Mouse (Mus musculus) A20 (cell line): ENCODE measurements at regions not wholly inside any gene's neighbourhood (a gene's known extent, or its start where the extent isn't known, plus 50 kb on each side); places are given as distances from the start of the nearest gene placed in this dataset.
"Not testable (repeated sequence)": the region's sequence is repeated elsewhere in the genome, so short reads cannot be mapped to it uniquely, and the experiment has no call there.

Experiments
- DNase-seq: peaks from one replicate; pipeline ENCODE4 v3.0.0-alpha.2; 2011; ENCODE audit warnings: low read depth, low spot score

GRCm38 (mm10) chr17:50346451-50347192, 53.2 kb upstream of the Dazl start:
- no peak for DNase-seq

DNA sequence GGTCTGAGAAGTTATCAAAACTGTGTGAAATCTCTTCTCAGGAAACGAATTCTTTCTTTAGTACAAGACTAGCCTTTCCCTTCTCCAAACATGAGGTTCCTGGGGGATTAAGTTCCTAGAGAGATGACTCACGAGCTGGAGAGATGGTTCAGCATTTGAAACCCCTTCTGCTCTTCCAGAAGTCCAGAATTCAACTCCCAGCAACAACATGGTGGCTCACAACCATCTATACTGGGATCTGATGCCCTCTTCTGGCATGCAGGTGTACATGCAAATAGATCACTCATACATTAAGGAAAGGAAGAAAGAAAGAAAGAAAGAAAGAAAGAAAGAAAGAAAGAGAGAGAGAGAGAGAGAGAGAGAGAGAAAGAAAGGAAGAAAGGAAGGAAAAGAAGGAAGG, 60.4 kb upstream of the Dazl start:
- DNase-seq, result not testable (repeated sequence)

- no peak for DNase-seq
These were observed 60.9 kb upstream of the Dazl start for GRCm38 (mm10) chr17:50354357-50354756.

DNA sequence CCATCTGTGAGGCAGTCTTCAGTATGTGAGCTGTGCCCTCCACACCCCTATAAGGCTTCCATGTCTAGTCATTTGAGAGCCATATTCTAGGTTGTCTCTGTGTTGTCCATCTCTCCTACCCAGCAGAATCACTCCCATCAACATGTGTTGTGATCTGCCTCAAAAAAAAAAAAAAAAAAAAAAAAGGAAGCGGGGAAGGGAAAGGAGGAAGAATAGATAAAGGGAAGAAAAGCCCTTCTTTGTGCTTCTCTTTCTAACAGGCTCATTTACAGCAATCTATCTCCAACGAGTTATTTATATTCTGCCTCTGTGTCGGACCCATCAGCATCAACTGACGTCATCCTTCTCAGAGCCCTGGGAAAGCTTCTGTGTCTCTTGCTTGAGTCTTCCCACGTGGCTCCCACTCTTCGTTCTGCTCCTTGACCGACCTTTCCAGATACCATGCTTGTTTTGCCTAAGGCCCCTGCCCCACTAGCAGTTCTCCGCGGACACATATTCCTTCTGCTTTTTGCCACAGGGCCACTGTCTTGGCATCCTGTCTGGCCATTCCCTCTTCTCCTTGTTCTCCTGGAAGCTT, 68.3 kb upstream of the Dazl start:
- no peak for DNase-seq

DNA sequence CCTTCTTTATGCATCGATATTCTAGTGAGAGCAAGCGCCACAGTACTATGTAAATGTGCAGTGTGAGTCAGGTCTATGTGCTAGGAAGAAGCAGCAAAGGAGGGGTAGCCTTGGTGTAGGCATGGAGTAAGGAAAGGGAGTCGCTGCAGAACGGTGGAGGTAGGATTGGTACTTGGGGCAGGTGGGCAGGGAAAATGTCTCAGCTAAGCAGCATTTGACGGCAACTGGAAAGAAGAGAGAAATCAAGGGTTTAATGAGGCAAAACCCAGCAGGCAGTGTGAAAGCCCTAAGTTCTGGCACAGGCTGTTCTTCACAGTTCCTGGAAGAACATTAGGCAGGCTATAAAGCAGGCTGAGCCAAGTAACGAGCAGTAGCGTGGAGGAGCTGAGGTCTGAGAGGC, 72.0 kb upstream of the Dazl start:
- no peak for DNase-seq

- no peak for DNase-seq
These were observed 72.7 kb upstream of the Dazl start for GRCm38 (mm10) chr17:50366181-50366580.

- DNase-seq, result no peak
These were observed 75.9 kb upstream of the Dazl start for GRCm38 (mm10) chr17:50369216-50369875.

DNA sequence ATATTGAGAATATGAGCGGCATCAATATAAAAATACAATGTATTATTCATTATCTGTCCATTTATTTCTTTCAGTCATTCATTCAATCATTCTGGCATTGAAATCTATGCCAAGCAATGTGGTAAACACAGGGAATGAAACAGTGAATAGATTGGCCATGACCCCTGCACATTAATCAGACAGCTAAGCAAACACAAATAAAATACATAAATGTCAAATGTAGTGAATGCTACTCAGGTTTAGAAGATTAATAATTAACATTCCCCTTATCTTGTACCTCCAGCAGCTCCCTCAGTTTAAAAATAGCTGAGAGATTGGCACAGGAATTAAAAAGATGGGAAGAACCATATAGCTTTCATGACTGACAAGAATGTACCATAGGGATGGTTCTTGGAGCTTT, 77.0 kb upstream of the Dazl start:
- no peak for DNase-seq

DNA sequence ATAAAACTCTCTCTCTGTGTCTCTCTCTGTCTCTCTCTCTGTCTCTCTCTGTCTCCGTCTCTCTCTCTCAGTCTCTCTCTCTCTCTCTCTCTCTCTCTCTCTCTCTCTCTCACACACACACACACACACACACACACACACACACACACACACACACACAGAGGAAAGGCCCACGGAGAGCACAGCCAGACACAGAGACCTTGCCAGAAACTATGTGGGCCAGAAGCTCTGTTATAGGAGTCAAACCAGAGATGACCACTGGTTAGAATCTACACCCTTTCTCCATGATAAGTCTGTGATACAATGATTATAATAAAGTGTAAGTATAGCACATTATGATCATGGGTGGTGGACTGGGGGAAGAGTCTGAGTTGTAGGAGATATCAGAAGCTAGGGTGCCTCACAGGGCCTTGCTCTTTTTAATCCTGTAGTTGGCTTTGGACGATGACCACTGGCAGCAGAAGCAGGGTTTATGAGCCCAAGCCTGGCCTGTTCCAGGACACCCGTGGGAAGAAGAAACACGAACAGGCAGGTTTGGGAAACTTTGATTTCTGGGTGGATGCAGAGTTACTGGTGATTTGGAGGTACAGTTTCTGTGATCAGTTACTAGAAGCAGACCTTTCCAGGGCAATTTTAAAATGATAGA, 80.2 kb upstream of the Dazl start:
- DNase-seq, result no peak

- no peak for DNase-seq
These were observed 82.0 kb upstream of the Dazl start for GRCm38 (mm10) chr17:50375465-50375864.

DNA sequence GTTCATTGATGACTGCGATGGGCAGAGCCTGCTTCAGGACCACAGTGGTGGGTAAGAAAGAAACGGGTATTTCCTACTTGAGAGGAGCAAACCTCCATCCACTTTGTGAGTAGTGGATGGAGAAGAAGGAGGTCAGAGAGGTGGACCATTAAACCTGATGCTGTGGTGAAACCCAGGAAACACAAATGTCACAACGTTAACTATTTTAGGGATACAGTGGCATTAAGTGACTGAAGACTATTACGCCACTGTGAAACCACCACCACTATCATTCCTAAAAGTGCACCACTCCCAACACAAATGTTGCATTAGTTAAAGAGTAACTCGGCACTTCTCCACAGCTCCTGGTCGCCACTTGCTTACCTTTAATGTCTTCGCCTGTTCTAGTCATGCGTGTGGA, 83.3 kb upstream of the Dazl start:
- DNase-seq, result no peak

GRCm38 (mm10) chr17:50378141-50378727, 84.8 kb upstream of the Dazl start:
- DNase-seq, result no peak

DNA sequence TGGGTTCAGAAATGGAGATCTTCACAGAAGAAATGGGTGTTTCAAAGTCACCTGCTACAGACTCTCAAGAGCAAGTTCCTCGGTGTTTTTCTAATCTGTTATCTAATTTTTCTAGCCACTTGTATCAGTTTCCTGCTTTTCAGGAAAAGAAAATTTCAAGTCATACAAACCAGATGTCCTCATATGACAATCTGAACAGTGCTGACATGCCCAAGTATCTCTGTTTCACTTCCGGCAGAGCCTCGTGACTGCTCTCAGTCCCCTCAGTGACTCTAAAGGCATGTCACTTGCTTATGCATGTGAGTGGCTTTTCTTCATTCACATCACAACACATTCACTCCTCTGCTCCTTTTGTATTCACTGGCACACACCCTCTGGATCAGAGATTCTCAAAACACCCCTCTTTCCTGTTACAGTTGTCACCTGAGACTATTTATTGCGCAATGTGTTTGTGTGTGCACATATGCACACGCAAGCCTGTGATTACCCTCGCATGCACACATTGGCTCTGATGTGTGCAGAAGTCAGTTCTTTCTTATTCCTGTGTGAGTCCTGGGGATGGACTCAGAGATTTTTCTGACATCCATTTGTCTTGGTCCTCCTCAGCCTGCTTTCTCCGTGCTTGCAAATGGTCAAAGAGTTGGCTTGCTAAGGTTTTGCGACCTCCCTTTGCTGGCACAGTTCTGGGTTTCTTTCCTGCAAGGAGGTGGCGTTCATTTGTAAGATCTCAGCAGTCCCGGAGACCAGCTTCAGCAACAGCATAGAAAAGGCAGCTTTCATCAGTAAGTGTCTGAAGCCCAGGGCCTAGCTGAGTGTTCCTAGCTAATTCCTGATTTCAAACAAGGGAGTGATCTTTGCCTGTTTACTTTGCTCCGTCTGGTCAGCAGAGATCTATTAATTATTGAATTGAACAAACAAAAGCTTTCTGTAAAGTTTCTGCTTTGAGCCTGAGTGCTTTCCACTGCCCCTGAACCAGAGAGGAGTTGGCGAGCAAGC, 95.6 kb upstream of the Dazl start:
- no peak for DNase-seq

- DNase-seq, result no peak
These were observed 96.7 kb upstream of the Dazl start for GRCm38 (mm10) chr17:50390151-50390550.

GRCm38 (mm10) chr17:50391207-50391606, 97.8 kb upstream of the Dazl start:
- DNase-seq, result no peak

DNA sequence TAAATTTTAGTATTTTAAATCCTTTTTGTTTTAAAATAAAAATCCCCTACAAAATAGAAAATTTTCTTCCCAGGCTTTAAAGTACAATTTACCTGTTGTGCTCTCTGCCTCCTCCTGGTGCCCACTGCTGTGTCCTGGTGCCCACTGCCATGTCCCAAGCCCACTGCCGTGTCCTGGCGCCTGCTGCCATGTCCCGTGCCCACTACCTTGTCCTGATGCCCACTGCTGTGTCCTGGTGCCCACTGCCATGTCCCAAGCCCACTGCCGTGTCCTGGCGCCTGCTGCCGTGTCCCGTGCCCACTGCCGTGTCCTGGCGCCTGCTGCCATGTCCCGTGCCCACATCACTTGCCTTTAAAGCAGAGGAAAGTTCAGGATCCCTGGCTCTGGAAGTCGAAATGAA, 98.6 kb upstream of the Dazl start:
- no peak for DNase-seq

- no peak for DNase-seq
These were observed 99.0 kb upstream of the Dazl start for GRCm38 (mm10) chr17:50392428-50392827.

- DNase-seq, result no peak
These were observed 99.5 kb upstream of the Dazl start for GRCm38 (mm10) chr17:50392966-50393365.

DNA sequence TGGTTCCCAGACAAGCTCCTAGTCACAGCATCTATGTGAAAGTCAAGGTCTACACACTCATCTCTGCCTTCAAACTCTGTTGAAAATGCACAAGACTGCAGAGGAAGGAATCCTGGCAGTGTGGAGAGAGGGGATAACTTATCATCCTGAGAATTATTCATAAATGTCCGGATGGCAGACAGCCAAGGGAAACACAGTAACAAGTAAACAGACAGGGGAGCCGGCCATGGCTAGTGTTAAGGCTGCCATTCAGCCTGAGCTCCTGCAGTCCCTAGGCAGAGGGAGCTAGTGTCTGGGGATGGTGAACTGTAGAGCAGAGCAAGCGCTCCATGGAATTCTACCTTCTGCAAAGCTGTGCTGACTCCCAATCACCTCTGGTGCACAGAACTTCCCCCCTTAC, 100.3 kb upstream of the Dazl start:
- DNase-seq, result no peak

- no peak for DNase-seq
These were observed 101.4 kb upstream of the Dazl start for GRCm38 (mm10) chr17:50394801-50395200.

DNA sequence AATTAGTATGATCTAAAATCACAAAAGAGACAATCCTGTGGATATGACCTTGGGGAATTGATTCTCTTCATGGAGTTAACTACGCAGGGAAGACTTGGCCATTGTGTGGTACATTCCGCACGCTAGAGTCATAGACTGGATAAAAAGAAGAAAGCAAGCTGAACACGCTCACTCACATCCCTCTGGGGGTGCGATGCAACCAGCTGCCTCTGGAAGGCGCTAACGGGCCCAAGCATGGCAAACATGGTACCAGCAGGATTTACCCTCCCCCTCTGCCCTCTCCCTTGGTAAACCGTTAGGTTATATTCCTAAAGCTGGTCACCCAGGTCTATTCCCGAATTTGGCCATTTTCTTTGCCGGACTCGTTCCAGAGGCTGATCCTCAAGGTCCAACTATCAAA, 102.2 kb upstream of the Dazl start:
- no peak for DNase-seq
